Mouse (Mus musculus) heart, postnatal 4 days (tissue): Measurements from ENCODE around the gene Crcp. TPM values are rescaled to one million over a fixed set of nuclear protein-coding genes. Genes with fewer than 3 reads are reported as not detected.

Experiments
- DNase-seq: peaks from one replicate; pipeline ENCODE4 v3.0.0; 2021
- total RNA-seq, 2 experiments: library from RNA; stranded (reverse); gene quantifications; 2 replicates each; pipeline ENCODE4 v1.2.3; 2021

Gene Crcp
- total RNA-seq, 2 experiments from 2014 or later: 14.8 to 15.7 TPM

GRCm38 (mm10) chr5:130097837-130098236, 68.7 kb downstream of the Crcp start:
- no peak for DNase-seq

- DNase-seq: no peak
These were observed 72.6 kb downstream of the Crcp start for GRCm38 (mm10) chr5:130101724-130102123.

- no peak for DNase-seq
These were observed 80.3 kb downstream of the Crcp start for GRCm38 (mm10) chr5:130109348-130109747.

Other genes starting within 250 kb of the Crcp start
- 10 to 100 TPM; 13.0 to 14.7 TPM for gene Psph, start 241.8 kb upstream of the Crcp start, total RNA-seq
- 10 to 100 TPM; 13.0 to 13.7 TPM for gene Sumf2, start 182.3 kb upstream of the Crcp start, total RNA-seq
- gene Chchd2, start 141.8 kb upstream of the Crcp start, total RNA-seq: 100 to 1,000 TPM; 757 to 792 TPM
- 1 to 10 TPM; 1.2 to 1.3 TPM for gene Zbed5, start 133.6 kb upstream of the Crcp start, total RNA-seq
- 1 to 10 TPM; 2.8 to 3.1 TPM for gene Phkg1, start 130.7 kb upstream of the Crcp start, total RNA-seq
- 1 to 10 TPM in 1 of 2 experiments, not detected in 1; 1.9 TPM for gene Nupr1l, start 120.8 kb upstream of the Crcp start, total RNA-seq
- 10 to 100 TPM; 22.6 TPM for gene Vkorc1l1, start 87.3 kb upstream of the Crcp start, total RNA-seq
- 10 to 100 TPM; 26.6 to 26.8 TPM for gene Gusb, start 26.2 kb upstream of the Crcp start, total RNA-seq
- gene Asl, start within 50 bp of the Crcp start, total RNA-seq: 10 to 100 TPM; 15.1 to 17.6 TPM
- 10 to 100 TPM; 15.7 to 16.9 TPM for gene Tpst1, start 44.0 kb downstream of the Crcp start, total RNA-seq
- 1 to 10 TPM; 4.4 to 4.6 TPM for gene Kctd7, start 115.6 kb downstream of the Crcp start, total RNA-seq
- gene Rabgef1, start 142.5 kb downstream of the Crcp start, total RNA-seq: 10 to 100 TPM; 19.4 to 23.5 TPM
- 10 to 100 TPM; 39.1 to 40.9 TPM for gene Tmem248, start 187.8 kb downstream of the Crcp start, total RNA-seq
- gene Sbds, start 226.2 kb downstream of the Crcp start, total RNA-seq: 10 to 100 TPM; 45.6 to 46.4 TPM
- gene Tyw1, start 226.3 kb downstream of the Crcp start, total RNA-seq: 10 to 100 TPM in 1 of 2 experiments, 1 to 10 TPM in 1; 9.6 to 11.4 TPM